Mouse (Mus musculus): ENCODE measurements around the gene Gucy1b1. TPM values are rescaled to one million over a fixed set of nuclear protein-coding genes. Genes with fewer than 3 reads are reported as not detected.

The Gucy1b1 gene
- polyA plus RNA-seq, 1 experiment from 2014 or later: 6.6 TPM

- Histone ChIP-seq H3K9ac (ENCODE audit: low read length) (no peak overlapping the region), H3K4me1 (ENCODE audit: control insufficient read depth, insufficient read depth, low read length) (no peaks in the 10 kb centered on the region), H3K27ac (ENCODE audit: low read depth, low read length) (no peak overlapping the region), H3K9me3 (ENCODE audit: control insufficient read depth, low read length) (no peaks in the 10 kb centered on the region), H3K4me3 (ENCODE audit: low read depth, low read length) (no peak overlapping the region), H3K4me2 (ENCODE audit: low read depth) (no peak overlapping the region), H3K36me3 (ENCODE audit: control insufficient read depth, insufficient read depth, low read length) (no peaks in the 10 kb centered on the region), H3K27me3 (ENCODE audit: control insufficient read depth, insufficient read depth, low read length) (no peaks in the 10 kb centered on the region)
- no peak for ATAC-seq (ENCODE audit: insufficient read depth, low FRiP score, low TSS enrichment)
- 97% methylated on average over 2 of the region's 2 CpGs for WGBS
- DNase-seq (ENCODE audit: low spot score): no peak
Measured at GRCm38 (mm10) chr3:81986103-81986502, 88.4 kb downstream of the Gucy1b1 start.

- no peak for ATAC-seq (ENCODE audit: insufficient read depth, low FRiP score, low TSS enrichment)
- WGBS: 81% methylated on average over 1 of the region's 1 CpGs
Measured at GRCm38 (mm10) chr3:81985100-81985499, 89.4 kb downstream of the Gucy1b1 start.

GRCm38 (mm10) chr3:81983120-81983895 lies 91.2 kb downstream of the Gucy1b1 start:
- 89% methylated on average over 8 of the region's 8 CpGs for WGBS
- no peak overlapping the region for H3K4me2 ChIP-seq (ENCODE audit: low read depth)
- no peak for ATAC-seq (ENCODE audit: insufficient read depth, low FRiP score, low TSS enrichment)
- DNase-seq (ENCODE audit: low spot score): no peak
- no peak overlapping the region for H3K4me3 ChIP-seq (ENCODE audit: low read depth, low read length)
- no peaks in the 10 kb centered on the region for H3K27me3 ChIP-seq (ENCODE audit: control insufficient read depth, insufficient read depth, low read length)
- no peak overlapping the region for H3K27ac ChIP-seq (ENCODE audit: low read depth, low read length)
- H3K36me3 ChIP-seq (ENCODE audit: control insufficient read depth, insufficient read depth, low read length): no peaks in the 10 kb centered on the region
- H3K4me1 ChIP-seq (ENCODE audit: control insufficient read depth, insufficient read depth, low read length): no peaks in the 10 kb centered on the region
- no peak overlapping the region for H3K9ac ChIP-seq (ENCODE audit: low read length)
- H3K9me3 ChIP-seq (ENCODE audit: control insufficient read depth, low read length): no peaks in the 10 kb centered on the region

More at GRCm38 (mm10) chr3:81985100-81985499, 89.4 kb downstream of the Gucy1b1 start:
- no peak overlapping the region for H3K9ac ChIP-seq (ENCODE audit: low read length)
- no peak for DNase-seq (ENCODE audit: low spot score)
- no peak overlapping the region for H3K4me2 ChIP-seq (ENCODE audit: low read depth)
- no peaks in the 10 kb centered on the region for H3K4me1 ChIP-seq (ENCODE audit: control insufficient read depth, insufficient read depth, low read length)
- H3K27ac ChIP-seq (ENCODE audit: low read depth, low read length): no peak overlapping the region
- no peaks in the 10 kb centered on the region for H3K36me3 ChIP-seq (ENCODE audit: control insufficient read depth, insufficient read depth, low read length)
- no peaks in the 10 kb centered on the region for H3K27me3 ChIP-seq (ENCODE audit: control insufficient read depth, insufficient read depth, low read length)
- H3K9me3 ChIP-seq (ENCODE audit: control insufficient read depth, low read length): no peaks in the 10 kb centered on the region
- H3K4me3 ChIP-seq (ENCODE audit: low read depth, low read length): no peak overlapping the region

Small RNA genes lying within 50 kb of the gene (microRNA-seq; reads per million reads assigned to microRNA genes)
- not detected for gene Mir7010

Other genes with a start within 250 kb of the Gucy1b1 start
- gene Ctso, start 142.1 kb downstream of the Gucy1b1 start, polyA plus RNA-seq (2014; fragmentation: Nextera tagmentation; extraction: Ambion mirVana): 8.0 and 10.6 TPM in 2 replicates
- not detected in 2 replicates for gene Tdo2, start 98.5 kb downstream of the Gucy1b1 start, polyA plus RNA-seq (2014; fragmentation: Nextera tagmentation; extraction: Ambion mirVana)
- gene Asic5, start 92.4 kb downstream of the Gucy1b1 start, polyA plus RNA-seq (2014; fragmentation: Nextera tagmentation; extraction: Ambion mirVana): not detected in 2 replicates
- 3.0 and 3.1 TPM in 2 replicates for gene Gucy1a1, start 71.1 kb upstream of the Gucy1b1 start, polyA plus RNA-seq (2014; fragmentation: Nextera tagmentation; extraction: Ambion mirVana)